Mouse (Mus musculus) A20 (cell line): Measurements from ENCODE around the gene Smg9.

ENCODE experiments used
- DNase-seq: peaks from one replicate; pipeline ENCODE4 v3.0.0-alpha.2; 2011; ENCODE audit warnings: low read depth, low spot score

Gene Smg9

GRCm38 (mm10) chr7:24406528-24407344, 7.3 kb downstream of the Smg9 start:
- peak; percentile 72 for DNase-seq

- DNase-seq: no peak
These were observed 8.8 kb downstream of the Smg9 start for GRCm38 (mm10) chr7:24408186-24408585.

- no peak for DNase-seq
These were observed 10.7 kb downstream of the Smg9 start for GRCm38 (mm10) chr7:24410123-24410522.

GRCm38 (mm10) chr7:24410831-24411230, 11.4 kb downstream of the Smg9 start:
- no peak for DNase-seq

GRCm38 (mm10) chr7:24413630-24414029, 14.2 kb downstream of the Smg9 start:
- DNase-seq: no peak

GRCm38 (mm10) chr7:24415261-24415660, 15.8 kb downstream of the Smg9 start:
- DNase-seq: no peak

GRCm38 (mm10) chr7:24419579-24419978, 20.2 kb downstream of the Smg9 start:
- DNase-seq: no peak

GRCm38 (mm10) chr7:24421648-24422047, 22.2 kb downstream of the Smg9 start:
- DNase-seq: no peak

GRCm38 (mm10) chr7:24422251-24422650, 22.8 kb downstream of the Smg9 start:
- no peak for DNase-seq

GRCm38 (mm10) chr7:24423107-24423763, 23.8 kb downstream of the Smg9 start:
- DNase-seq: no peak

- no peak for DNase-seq
These were observed 24.7 kb downstream of the Smg9 start for GRCm38 (mm10) chr7:24423956-24424732.

GRCm38 (mm10) chr7:24425919-24426318, 26.5 kb downstream of the Smg9 start:
- DNase-seq: no peak

GRCm38 (mm10) chr7:24427168-24427567, 27.7 kb downstream of the Smg9 start:
- no peak for DNase-seq

- DNase-seq: no peak
These were observed 29.3 kb downstream of the Smg9 start for GRCm38 (mm10) chr7:24428725-24429124.

- no peak for DNase-seq
These were observed 30.1 kb downstream of the Smg9 start for GRCm38 (mm10) chr7:24429413-24430112.

- DNase-seq: no peak
These were observed 31.3 kb downstream of the Smg9 start for GRCm38 (mm10) chr7:24430551-24431345.

- no peak for DNase-seq
These were observed 32.3 kb downstream of the Smg9 start for GRCm38 (mm10) chr7:24431713-24432112.

GRCm38 (mm10) chr7:24435305-24435704, 35.9 kb downstream of the Smg9 start:
- DNase-seq: no peak

- no peak for DNase-seq
These were observed 38.6 kb downstream of the Smg9 start for GRCm38 (mm10) chr7:24437981-24438380.

GRCm38 (mm10) chr7:24439191-24439590, 39.8 kb downstream of the Smg9 start:
- DNase-seq: no peak

GRCm38 (mm10) chr7:24439891-24440290, 40.5 kb downstream of the Smg9 start:
- no peak for DNase-seq
